Mouse (Mus musculus) neural tube, embryonic 13.5 days (tissue): ENCODE results near the gene Dcaf4. TPM values are rescaled to one million over a fixed set of nuclear protein-coding genes. Genes with fewer than 3 reads are reported as not detected.

Experiments
- ATAC-seq: fragments of 200-750 bp; cut with Nextera tagmentation; 2 replicates; pipeline ENCODE4 v1.8.0; 2017; ENCODE audit warnings: low read depth, mild to moderate bottlenecking, moderate TSS enrichment, moderate library complexity
- H3K27ac ChIP-seq: fragments of 300-500 bp; sonication (generic); replicated peaks from 2 replicates; pipeline ENCODE4 v1.5.1; 2015; ENCODE audit warnings: moderate library complexity, mild to moderate bottlenecking, inconsistent platforms
- H3K27me3 ChIP-seq: fragments of 300-500 bp; sonication (generic); 2 replicates; pipeline ENCODE4 v1.6.1; 2015; ENCODE audit warnings: mild to moderate bottlenecking, inconsistent platforms
- H3K36me3 ChIP-seq: fragments of 300-500 bp; sonication (generic); 2 replicates; pipeline ENCODE4 v1.6.1; 2015; ENCODE audit warnings: mild to moderate bottlenecking, inconsistent platforms
- H3K4me1 ChIP-seq: fragments of 300-500 bp; sonication (generic); replicated peaks from 2 replicates; pipeline ENCODE4 v1.6.1; 2015; ENCODE audit warnings: inconsistent platforms
- H3K4me2 ChIP-seq: fragments of 300-500 bp; sonication (generic); 2 replicates; pipeline ENCODE4 v1.6.1; 2015; ENCODE audit warnings: inconsistent platforms, mild to moderate bottlenecking, moderate library complexity
- H3K4me3 ChIP-seq: fragments of 300-500 bp; sonication (generic); 2 replicates; pipeline ENCODE4 v1.5.1; 2015; ENCODE audit warnings: mild to moderate bottlenecking, inconsistent platforms
- H3K9ac ChIP-seq: fragments of 300-500 bp; sonication (generic); 2 replicates; pipeline ENCODE4 v1.6.1; 2015; ENCODE audit warnings: moderate library complexity, mild to moderate bottlenecking, inconsistent platforms
- H3K9me3 ChIP-seq: fragments of 300-500 bp; sonication (generic); 2 replicates; pipeline ENCODE4 v1.6.1; 2016; ENCODE audit warnings: inconsistent platforms
- WGBS: fragments of 180-500 bp; shearing (Covaris S2); methylation state at CpG from one replicate; pipeline ENCODE4 v1.1.7; 2015; 5-methylcytosine and 5-hydroxymethylcytosine counted together
- polyA plus RNA-seq: library from polyadenylated mRNA; unstranded; fragments of >200 nt; fragmentation: Nextera tagmentation; extraction: Ambion mirVana; gene quantifications from 2 replicates; pipeline ENCODE4 v1.2.1, GENCODE M21; 2015

The Dcaf4 gene
- polyA plus RNA-seq, 1 experiment from 2014 or later = 35.6 TPM

- Histone ChIP-seq H3K9me3 (no peaks in the 10 kb centered on the region), H3K4me1 (no peaks in the 10 kb centered on the region), H3K9ac (no peak overlapping the region), H3K27me3 (peaks cover 5% of the 10 kb centered on the region), H3K27ac (no peak overlapping the region), H3K36me3 (no peaks in the 10 kb centered on the region), H3K4me2 (no peak overlapping the region), H3K4me3 (no peak overlapping the region)
- 81% methylated on average over 3 of the region's 3 CpGs for WGBS
- ATAC-seq = no peak
Observed at GRCm38 (mm10) chr12:83497959-83498358, 22.3 kb upstream of the Dcaf4 start.

- WGBS = 77% methylated on average over 5 of the region's 5 CpGs
- Histone ChIP-seq H3K4me2 (no peak overlapping the region), H3K9ac (no peak overlapping the region), H3K9me3 (no peaks in the 10 kb centered on the region), H3K27ac (no peak overlapping the region), H3K27me3 (peaks cover 5% of the 10 kb centered on the region; the same call in 1 of the 2 replicates), H3K4me3 (no peak overlapping the region), H3K36me3 (no peaks in the 10 kb centered on the region), H3K4me1 (no peaks in the 10 kb centered on the region)
- no peak for ATAC-seq
Observed at GRCm38 (mm10) chr12:83499256-83499655, 21.0 kb upstream of the Dcaf4 start.

- ATAC-seq = no peak
- no peak overlapping the region for H3K27ac ChIP-seq
- 6% methylated on average over 9 of the region's 9 CpGs for WGBS
Observed at GRCm38 (mm10) chr12:83502190-83502589, 18.1 kb upstream of the Dcaf4 start.

GRCm38 (mm10) chr12:83506543-83506942 lies 13.7 kb upstream of the Dcaf4 start:
- 78% methylated on average over 10 of the region's 10 CpGs for WGBS
- Histone ChIP-seq H3K36me3 (no peaks in the 10 kb centered on the region), H3K9ac (no peak overlapping the region), H3K4me1 (no peaks in the 10 kb centered on the region), H3K27me3 (peaks cover 3% of the 10 kb centered on the region; the same call in 1 of the 2 replicates), H3K4me3 (no peak overlapping the region), H3K4me2 (no peak overlapping the region), H3K9me3 (no peaks in the 10 kb centered on the region), H3K27ac (no peak overlapping the region)
- no peak for ATAC-seq

More at GRCm38 (mm10) chr12:83502190-83502589, 18.1 kb upstream of the Dcaf4 start:
- H3K36me3 ChIP-seq = no peaks in the 10 kb centered on the region
- H3K27me3 ChIP-seq = peaks cover 5% of the 10 kb centered on the region; the same call in 1 of the 2 replicates
- H3K4me1 ChIP-seq = no peaks in the 10 kb centered on the region
- no peaks in the 10 kb centered on the region for H3K9me3 ChIP-seq
- no peak overlapping the region for H3K9ac ChIP-seq
- H3K4me2 ChIP-seq = no peak overlapping the region
- no peak overlapping the region for H3K4me3 ChIP-seq

- 77% methylated on average over 5 of the region's 5 CpGs for WGBS
- Histone ChIP-seq H3K9me3 (no peaks in the 10 kb centered on the region), H3K4me2 (no peak overlapping the region), H3K9ac (no peak overlapping the region), H3K4me1 (peaks cover 14% of the 10 kb centered on the region), H3K27me3 (no peaks in the 10 kb centered on the region), H3K36me3 (no peaks in the 10 kb centered on the region), H3K4me3 (no peak overlapping the region), H3K27ac (no peak overlapping the region)
- no peak for ATAC-seq
Observed at GRCm38 (mm10) chr12:83510586-83510985, 9.7 kb upstream of the Dcaf4 start.

GRCm38 (mm10) chr12:83512783-83513182 lies 7.5 kb upstream of the Dcaf4 start:
- Histone ChIP-seq H3K9ac (no peak overlapping the region), H3K27me3 (no peaks in the 10 kb centered on the region), H3K4me1 (peaks cover 14% of the 10 kb centered on the region), H3K9me3 (no peaks in the 10 kb centered on the region), H3K27ac (peak overlapping the region; percentile 70), H3K36me3 (no peaks in the 10 kb centered on the region), H3K4me3 (no peak overlapping the region), H3K4me2 (no peak overlapping the region)
- ATAC-seq = peak; percentile 75
- 9% methylated on average over 4 of the region's 4 CpGs for WGBS

- H3K4me3 ChIP-seq = no peak overlapping the region
- H3K9ac ChIP-seq = no peak overlapping the region
- H3K4me1 ChIP-seq = peaks cover 14% of the 10 kb centered on the region
- no peaks in the 10 kb centered on the region for H3K27me3 ChIP-seq
- no peak overlapping the region for H3K4me2 ChIP-seq
- peak; percentile 80 for ATAC-seq
- peak overlapping the region; percentile 70 for H3K27ac ChIP-seq
- H3K36me3 ChIP-seq = no peaks in the 10 kb centered on the region
- 30% methylated on average over 5 of the region's 5 CpGs for WGBS
- H3K9me3 ChIP-seq = no peaks in the 10 kb centered on the region
Observed at GRCm38 (mm10) chr12:83513185-83513584, 7.1 kb upstream of the Dcaf4 start.

- Histone ChIP-seq H3K27me3 (no peaks in the 10 kb centered on the region), H3K4me3 (no peak overlapping the region), H3K27ac (no peak overlapping the region), H3K9me3 (no peaks in the 10 kb centered on the region), H3K4me1 (peaks cover 14% of the 10 kb centered on the region), H3K36me3 (no peaks in the 10 kb centered on the region), H3K4me2 (no peak overlapping the region), H3K9ac (no peak overlapping the region)
- 27% methylated on average over 4 of the region's 4 CpGs for WGBS
- no peak for ATAC-seq
Observed at GRCm38 (mm10) chr12:83514216-83514615, 6.0 kb upstream of the Dcaf4 start.

GRCm38 (mm10) chr12:83517580-83517979 lies 2.7 kb upstream of the Dcaf4 start:
- Histone ChIP-seq H3K4me3 (no peak overlapping the region), H3K27ac (no peak overlapping the region), H3K27me3 (no peaks in the 10 kb centered on the region), H3K4me1 (peaks cover 32% of the 10 kb centered on the region), H3K9me3 (no peaks in the 10 kb centered on the region), H3K4me2 (no peak overlapping the region), H3K36me3 (no peaks in the 10 kb centered on the region), H3K9ac (no peak overlapping the region)
- no peak for ATAC-seq
- WGBS = 78% methylated on average over 3 of the region's 3 CpGs

- H3K9ac ChIP-seq = peak overlapping the region; percentile 70
- no peaks in the 10 kb centered on the region for H3K27me3 ChIP-seq
- peaks cover 31% of the 10 kb centered on the region for H3K4me1 ChIP-seq
- WGBS = 54% methylated on average over 8 of the region's 8 CpGs
- no peaks in the 10 kb centered on the region for H3K36me3 ChIP-seq
- no peak overlapping the region for H3K27ac ChIP-seq
- ATAC-seq = no peak
- no peaks in the 10 kb centered on the region for H3K9me3 ChIP-seq
- H3K4me2 ChIP-seq = peak overlapping the region; percentile 62
- peak overlapping the region; percentile 52 for H3K4me3 ChIP-seq
Observed at GRCm38 (mm10) chr12:83521083-83521482, 817 bp downstream of the Dcaf4 start.

- H3K27ac ChIP-seq = no peak overlapping the region
- no peak overlapping the region for H3K4me3 ChIP-seq
- WGBS = 82% methylated on average over 6 of the region's 6 CpGs
- no peaks in the 10 kb centered on the region for H3K9me3 ChIP-seq
- H3K9ac ChIP-seq = no peak overlapping the region
- H3K4me2 ChIP-seq = no peak overlapping the region
- H3K27me3 ChIP-seq = no peaks in the 10 kb centered on the region
- H3K4me1 ChIP-seq = peaks cover 31% of the 10 kb centered on the region
- ATAC-seq = no peak
- no peaks in the 10 kb centered on the region for H3K36me3 ChIP-seq
Observed at GRCm38 (mm10) chr12:83523056-83523455, 2.8 kb downstream of the Dcaf4 start.

- Histone ChIP-seq H3K4me2 (no peak overlapping the region), H3K9me3 (no peaks in the 10 kb centered on the region), H3K4me3 (no peak overlapping the region), H3K36me3 (no peaks in the 10 kb centered on the region; the same call in 1 of the 2 replicates), H3K27ac (no peak overlapping the region), H3K4me1 (peaks cover 31% of the 10 kb centered on the region), H3K27me3 (no peaks in the 10 kb centered on the region), H3K9ac (no peak overlapping the region)
- WGBS = 76% methylated on average over 4 of the region's 4 CpGs
- no peak for ATAC-seq
Observed at GRCm38 (mm10) chr12:83523892-83524291, 3.6 kb downstream of the Dcaf4 start.

- no peak overlapping the region for H3K4me2 ChIP-seq
- no peak for ATAC-seq
- no peak overlapping the region for H3K27ac ChIP-seq
- H3K4me1 ChIP-seq = peaks cover 31% of the 10 kb centered on the region
- no peak overlapping the region for H3K4me3 ChIP-seq
- H3K9ac ChIP-seq = no peak overlapping the region
- H3K36me3 ChIP-seq = peaks cover 3% of the 10 kb centered on the region; the same call in 1 of the 2 replicates
- H3K27me3 ChIP-seq = no peaks in the 10 kb centered on the region
- H3K9me3 ChIP-seq = no peaks in the 10 kb centered on the region
- 84% methylated on average over 5 of the region's 5 CpGs for WGBS
Observed at GRCm38 (mm10) chr12:83524329-83524728, 4.1 kb downstream of the Dcaf4 start.
